Mouse (Mus musculus): ENCODE measurements around the gene Npb. TPM values are rescaled to one million over a fixed set of nuclear protein-coding genes. Genes with fewer than 3 reads are reported as not detected.

The Npb gene
- total and polyA plus RNA-seq, 2 experiments from 2014 or later, result 0.78 to 1.8 TPM

DNA sequence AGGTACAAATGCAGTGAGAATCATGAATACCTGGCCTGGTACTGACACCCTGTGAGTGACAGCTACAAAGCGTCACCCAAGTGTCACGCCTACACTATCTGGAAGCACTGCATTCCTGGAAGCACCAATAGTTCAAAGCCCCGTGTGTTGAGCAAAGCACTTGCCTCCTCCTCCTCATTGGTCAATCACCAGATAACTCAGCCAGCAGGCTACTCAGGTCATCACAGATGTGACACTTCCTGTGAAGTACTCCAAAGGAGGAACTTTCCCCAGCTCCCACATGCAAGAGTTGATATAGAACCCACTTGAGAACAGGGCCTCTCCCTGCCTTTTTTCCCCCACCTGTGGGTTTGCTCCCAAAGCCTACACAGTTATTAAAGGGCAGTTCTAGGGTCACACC is 37.2 kb upstream of the Npb start:
- no peak for ATAC-seq
- Histone ChIP-seq H3K4me3 (ENCODE audit: low read length) (0 out of 2 replicates have a peak overlapping the region, but pooled peaks have one; percentile 93), H3K27ac (no peak overlapping the region), H3K36me3 (ENCODE audit: insufficient read depth, low read length) (peaks cover 42% of the 10 kb centered on the region; the same call in 1 of the 2 replicates), H3K4me2 (ENCODE audit: low read depth, low read length) (peak overlapping the region; percentile 86), H3K4me1 (ENCODE audit: insufficient read depth, low read length) (peaks cover 13% of the 10 kb centered on the region), H3K9me3 (ENCODE audit: low read length) (no peaks in the 10 kb centered on the region), H3K27me3 (ENCODE audit: insufficient read depth, low read length) (no peaks in the 10 kb centered on the region), H3K9ac (replicated peaks; ENCODE audit: low read length) (0 out of 2 replicates have a peak overlapping the region, but pooled peaks have one; percentile 67)
- DNase-seq (ENCODE audit: low spot score), result no peak
- TF ChIP-seq CTCF (IDR thresholded peaks at IDR 0.05; ENCODE audit: low read depth), result no peak
- WGBS, result 77% methylated on average over 3 of the region's 3 CpGs

DNA sequence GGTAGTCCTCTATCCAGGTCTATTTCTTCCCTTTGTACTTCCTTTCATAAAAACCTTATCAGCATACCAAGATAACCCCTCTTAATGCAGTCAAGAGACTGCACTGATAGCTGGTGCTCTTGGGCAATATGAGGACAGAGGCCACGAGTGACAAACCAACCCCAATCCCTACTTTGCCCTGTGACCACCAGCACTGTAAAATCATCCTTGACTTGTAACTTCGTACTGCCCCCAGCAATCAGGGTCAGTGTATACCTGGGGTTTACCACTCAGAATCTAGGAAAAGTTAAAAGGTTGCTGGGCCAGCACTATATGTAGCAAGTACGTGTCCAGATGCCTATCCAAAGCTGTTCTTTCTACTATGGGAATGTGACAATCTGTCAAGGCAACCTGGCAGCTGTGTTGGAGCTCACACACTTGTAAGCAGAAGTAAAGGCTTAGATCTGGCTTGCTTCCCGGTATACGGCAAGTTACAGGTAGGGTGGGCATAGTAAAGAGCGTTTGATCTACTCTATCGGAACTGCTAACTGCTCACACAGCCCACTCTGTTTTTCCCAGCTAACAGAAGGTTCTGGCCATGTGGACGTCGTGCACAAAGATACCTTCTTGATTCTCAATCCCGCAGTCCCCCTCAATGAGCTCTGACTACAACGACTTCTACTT is 36.4 kb upstream of the Npb start:
- 14% methylated on average over 11 of the region's 11 CpGs for WGBS
- H3K36me3 ChIP-seq (ENCODE audit: insufficient read depth, low read length), result peaks cover 34% of the 10 kb centered on the region; the same call in 1 of the 2 replicates
- H3K9me3 ChIP-seq (ENCODE audit: low read length), result no peaks in the 10 kb centered on the region
- H3K4me2 ChIP-seq (ENCODE audit: low read depth, low read length), result peak overlapping the region; percentile 86
- H3K27ac ChIP-seq, result peak overlapping the region; percentile 80
- DNase-seq (ENCODE audit: low spot score), result no peak
- H3K9ac ChIP-seq (replicated peaks; ENCODE audit: low read length), result peak overlapping the region; percentile 67
- no peak for TF ChIP-seq CTCF (IDR thresholded peaks at IDR 0.05; ENCODE audit: low read depth)
- peaks cover 13% of the 10 kb centered on the region for H3K4me1 ChIP-seq (ENCODE audit: insufficient read depth, low read length)
- ATAC-seq, result no peak
- peak overlapping the region; percentile 93 for H3K4me3 ChIP-seq (ENCODE audit: low read length)
- H3K27me3 ChIP-seq (ENCODE audit: insufficient read depth, low read length), result no peaks in the 10 kb centered on the region

DNA sequence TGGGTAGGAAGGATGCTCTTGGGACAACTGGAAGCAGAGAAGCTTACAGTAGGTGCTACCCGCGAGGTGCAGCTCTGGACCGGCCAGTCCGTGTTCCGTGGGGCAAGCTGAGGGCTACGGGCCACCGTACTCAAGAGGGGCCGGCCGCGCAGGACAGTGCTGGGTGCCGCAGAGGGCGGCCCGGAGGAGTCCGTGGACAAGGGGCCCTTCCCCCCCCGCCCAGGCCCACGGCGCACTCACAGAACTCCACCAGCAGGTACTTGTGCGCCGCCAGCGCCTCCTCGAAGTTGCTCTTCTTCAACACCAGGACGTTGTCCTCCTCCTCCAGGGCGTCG is 35.9 kb upstream of the Npb start:
- WGBS, result 1% methylated on average over 23 of the region's 24 CpGs
- Histone ChIP-seq H3K9me3 (ENCODE audit: low read length) (no peaks in the 10 kb centered on the region), H3K27ac (peak overlapping the region; percentile 80), H3K36me3 (ENCODE audit: insufficient read depth, low read length) (peaks cover 31% of the 10 kb centered on the region; the same call in 1 of the 2 replicates), H3K4me2 (ENCODE audit: low read depth, low read length) (peak overlapping the region; percentile 86), H3K9ac (replicated peaks; ENCODE audit: low read length) (peak overlapping the region; percentile 67), H3K4me3 (ENCODE audit: low read length) (peak overlapping the region; percentile 93), H3K27me3 (ENCODE audit: insufficient read depth, low read length) (no peaks in the 10 kb centered on the region), H3K4me1 (ENCODE audit: insufficient read depth, low read length) (peaks cover 13% of the 10 kb centered on the region)
- peak; percentile 21; the same call in 1 of the 2 replicates for TF ChIP-seq CTCF (IDR thresholded peaks at IDR 0.05; ENCODE audit: low read depth)
- DNase-seq (ENCODE audit: low spot score) (no peak), ATAC-seq (peak; percentile 14)

DNA sequence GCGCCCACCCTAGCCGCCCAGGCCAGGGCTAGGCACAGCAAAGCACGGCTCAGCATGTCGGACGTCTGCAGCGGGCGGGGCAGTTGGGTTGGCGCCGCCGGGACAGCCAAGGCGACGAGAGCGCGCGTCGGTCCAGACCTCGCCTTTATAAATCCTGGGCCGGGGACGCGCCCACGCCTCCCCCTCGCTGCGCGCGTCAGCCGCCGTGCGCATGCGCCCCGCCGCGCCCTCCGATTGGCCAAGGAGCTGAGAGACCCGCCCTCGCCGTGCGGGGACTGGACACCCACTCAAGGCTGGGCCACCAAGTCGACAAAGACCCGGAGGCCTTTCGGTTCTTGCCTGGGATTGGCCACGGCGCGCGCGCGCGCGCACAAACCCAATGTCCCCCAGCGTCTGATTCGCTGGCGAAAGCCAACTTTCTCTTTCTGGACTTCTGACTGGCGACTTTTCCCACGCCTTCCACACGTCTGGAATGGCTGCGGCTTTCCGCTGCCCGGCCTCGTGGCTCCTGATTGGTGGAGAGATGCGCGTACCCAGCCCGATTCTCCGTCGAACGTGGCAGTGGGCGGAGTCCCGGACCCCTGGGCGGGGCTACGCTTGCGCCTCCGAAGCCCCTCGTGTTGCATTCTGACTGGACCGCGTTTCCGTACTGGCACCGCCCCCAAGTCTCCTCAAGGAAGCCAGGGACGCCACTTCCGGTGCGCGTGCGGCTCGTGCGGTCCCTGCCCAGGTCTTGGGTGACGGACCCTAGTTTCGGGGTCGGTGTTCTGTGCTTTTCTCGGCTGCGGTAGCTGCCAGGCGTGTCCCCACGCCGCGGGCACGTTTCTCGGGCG is 35.3 kb upstream of the Npb start, which contains the start of gene P4hb:
TSS of gene P4hb (minus strand) at position 502 of the 833 bp plus-strand sequence.
- peak within 1 kb of the TSS; percentile 93 for H3K4me3 ChIP-seq (ENCODE audit: low read length)
- H3K4me2 ChIP-seq (ENCODE audit: low read depth, low read length), result peak within 1 kb of the TSS; percentile 90
- no peak for TF ChIP-seq CTCF (IDR thresholded peaks at IDR 0.05; ENCODE audit: low read depth)
- H3K27ac ChIP-seq, result peak within 1 kb of the TSS; percentile 90
- no peaks in the 10 kb centered on the region for H3K27me3 ChIP-seq (ENCODE audit: insufficient read depth, low read length)
- ATAC-seq, result peak; percentile 98
- peak within 1 kb of the TSS; percentile 77 for H3K9ac ChIP-seq (replicated peaks; ENCODE audit: low read length)
- peak; percentile 100 for DNase-seq (ENCODE audit: low spot score)
- WGBS, result 2% methylated on average over 93 of the region's 94 CpGs
- no peaks in the 10 kb centered on the region for H3K9me3 ChIP-seq (ENCODE audit: low read length)
- H3K36me3 ChIP-seq (ENCODE audit: insufficient read depth, low read length), result peaks cover 31% of the 10 kb centered on the region
- H3K4me1 ChIP-seq (ENCODE audit: insufficient read depth, low read length), result peaks cover 13% of the 10 kb centered on the region

- DNase-seq (ENCODE audit: low spot score), result no peak
Observed at GRCm38 (mm10) chr11:120573585-120574277, 34.5 kb upstream of the Npb start.

GRCm38 (mm10) chr11:120574278-120574600 is 34.0 kb upstream of the Npb start:
- 0 out of 2 replicates have a peak overlapping the region, but pooled peaks have one; percentile 90 for H3K27ac ChIP-seq
- no peaks in the 10 kb centered on the region for H3K27me3 ChIP-seq (ENCODE audit: insufficient read depth, low read length)
- no peak for ATAC-seq
- no peaks in the 10 kb centered on the region for H3K9me3 ChIP-seq (ENCODE audit: low read length)
- 0 out of 2 replicates have a peak overlapping the region, but pooled peaks have one; percentile 1 for H3K4me3 ChIP-seq (ENCODE audit: low read length)
- TF ChIP-seq CTCF (IDR thresholded peaks at IDR 0.05; ENCODE audit: low read depth), result no peak
- WGBS, result 49% methylated on average over 5 of the region's 5 CpGs
- H3K9ac ChIP-seq (replicated peaks; ENCODE audit: low read length), result peak overlapping the region; percentile 77; the same call in 1 of the 2 replicates
- H3K36me3 ChIP-seq (ENCODE audit: insufficient read depth, low read length), result peaks cover 35% of the 10 kb centered on the region
- peak overlapping the region; percentile 90 for H3K4me2 ChIP-seq (ENCODE audit: low read depth, low read length)
- peaks cover 13% of the 10 kb centered on the region for H3K4me1 ChIP-seq (ENCODE audit: insufficient read depth, low read length)
- no peak for DNase-seq (ENCODE audit: low spot score)

More at GRCm38 (mm10) chr11:120573585-120574277, 34.5 kb upstream of the Npb start:
- H3K36me3 ChIP-seq (ENCODE audit: insufficient read depth, low read length), result peaks cover 31% of the 10 kb centered on the region
- peaks cover 13% of the 10 kb centered on the region for H3K4me1 ChIP-seq (ENCODE audit: insufficient read depth, low read length)
- H3K27ac ChIP-seq, result peak overlapping the region; percentile 90
- WGBS, result under 1% methylated on average over 23 of the region's 23 CpGs
- TF ChIP-seq CTCF (IDR thresholded peaks at IDR 0.05; ENCODE audit: low read depth), result no peak
- no peaks in the 10 kb centered on the region for H3K9me3 ChIP-seq (ENCODE audit: low read length)
- H3K27me3 ChIP-seq (ENCODE audit: insufficient read depth, low read length), result no peaks in the 10 kb centered on the region
- H3K4me3 ChIP-seq (ENCODE audit: low read length), result peak overlapping the region; percentile 93
- peak overlapping the region; percentile 77 for H3K9ac ChIP-seq (replicated peaks; ENCODE audit: low read length)
- peak overlapping the region; percentile 90 for H3K4me2 ChIP-seq (ENCODE audit: low read depth, low read length)
- peak; percentile 4; the same call in 1 of the 2 replicates for ATAC-seq

Measured in hindbrain, postnatal 0 days (tissue).